Mouse (Mus musculus) MEL (cell line): ENCODE measurements at regions not wholly inside any gene's neighbourhood (a gene's known extent, or its start where the extent isn't known, plus 50 kb on each side); places are given as distances from the start of the nearest gene placed in this dataset.

Source experiments
- CHD1 ChIP-seq: IDR thresholded peaks from 2 replicates; pipeline ENCODE4 v1.6.1; 2012; ENCODE audit warnings: low read depth, mild to moderate bottlenecking, inconsistent platforms, low read length, improper control_type of control experiment
- CTCF ChIP-seq, 3 experiments: IDR thresholded peaks in 2 of 3; conservative IDR thresholded peaks in 1 of 3; 2 replicates each; pipeline ENCODE4 v1.5.1; 2011 to 2012; ENCODE audit warnings: low read length in 3 of 3, low read depth in 2 of 3, mild to moderate bottlenecking in 2 of 3, improper control_type of control experiment in 1 of 3, inconsistent platforms in 1 of 3, mixed read lengths in 1 of 3, moderate library complexity in 1 of 3; ENCODE audit not compliant: control insufficient read depth in 1 of 3, insufficient read depth in 1 of 3, poor library complexity in 1 of 3, severe bottlenecking in 1 of 3
- MAX ChIP-seq: IDR thresholded peaks from 2 replicates; pipeline ENCODE4 v1.6.1; 2011; ENCODE audit warnings: low read length, improper control_type of control experiment
- NELFE ChIP-seq: IDR thresholded peaks from 2 replicates; pipeline ENCODE4 v1.6.1; 2011; ENCODE audit warnings: low read depth, low read length, improper control_type of control experiment
- POLR2A ChIP-seq, 2 experiments: IDR thresholded peaks; 2 replicates each; pipeline ENCODE4 v1.6.1; 2011 to 2012; ENCODE audit warnings: low read length in 2 of 2, mild to moderate bottlenecking in 2 of 2, control low read depth in 1 of 2, improper control_type of control experiment in 1 of 2, low read depth in 1 of 2, moderate library complexity in 1 of 2; ENCODE audit not compliant: control insufficient read depth in 1 of 2, insufficient read depth in 1 of 2, poor library complexity in 1 of 2
- SIN3A ChIP-seq: IDR thresholded peaks from 2 replicates; pipeline ENCODE4 v1.6.1; 2012; ENCODE audit warnings: low read length, improper control_type of control experiment, inconsistent platforms
- TAL1 ChIP-seq: IDR thresholded peaks from 2 replicates; pipeline ENCODE4 v1.6.1; 2012; ENCODE audit warnings: mild to moderate bottlenecking, inconsistent platforms, low read length, moderate library complexity, mixed read lengths
- TBP ChIP-seq: IDR thresholded peaks from 2 replicates; pipeline ENCODE4 v1.8.0; 2011; ENCODE audit warnings: low read depth, low read length, improper control_type of control experiment
- ZNF384 ChIP-seq: IDR thresholded peaks from 2 replicates; pipeline ENCODE4 v1.6.1; 2012; ENCODE audit warnings: low read depth, mild to moderate bottlenecking, inconsistent platforms, low read length, improper control_type of control experiment

DNA sequence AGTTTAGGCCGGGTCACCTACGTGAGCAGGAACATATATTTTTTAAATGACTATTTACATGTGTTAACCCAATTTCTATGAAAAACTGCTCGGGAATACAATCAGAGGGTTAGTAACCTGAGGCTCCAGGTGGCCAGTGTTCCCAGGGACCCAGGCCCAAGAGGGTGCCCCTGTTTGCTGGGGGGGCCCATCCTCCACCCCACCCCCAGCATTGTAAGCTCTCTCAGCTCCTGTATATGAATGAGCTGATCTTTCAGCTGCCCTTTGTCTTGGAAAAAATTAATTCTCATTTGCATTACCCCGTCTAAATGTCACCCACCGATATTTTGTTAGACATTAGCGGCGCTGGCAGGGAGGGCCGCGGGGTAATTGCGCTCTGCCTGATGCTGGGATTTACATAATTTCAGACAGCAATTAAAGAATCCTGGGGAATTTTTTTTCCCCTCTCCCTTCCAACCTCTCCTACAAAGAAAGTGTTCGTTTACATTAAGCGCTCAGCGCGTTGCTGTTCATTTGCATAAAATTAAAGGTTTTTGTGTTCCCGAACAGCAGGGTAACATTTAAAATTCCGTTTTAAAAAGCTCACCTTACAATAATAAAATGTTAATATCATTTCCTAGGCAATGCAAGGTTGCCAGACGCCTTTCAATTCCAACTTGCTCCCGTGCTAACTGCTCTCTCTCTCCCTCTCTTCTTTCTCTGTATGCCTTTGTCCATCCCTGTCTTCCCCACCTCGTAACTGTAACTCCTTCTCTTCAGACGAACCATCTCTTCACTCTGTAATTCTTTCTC lies 128.8 kb upstream of the Mvb12b start:
- TF ChIP-seq CTCF (IDR thresholded peaks at IDR 0.05 in 2 of 3, conservative IDR thresholded peaks at IDR 0.05 in 1 of 3; ENCODE audit: control insufficient read depth in 1 of 3, insufficient read depth in 1 of 3, low read depth in 2 of 3, low read length in 3 of 3, poor library complexity in 1 of 3, severe bottlenecking in 1 of 3) (no peak), ZNF384 (no peak), CHD1 (no peak), SIN3A (no peak), NELFE (no peak), MAX (no peak), POLR2A (IDR thresholded peaks at IDR 0.05; ENCODE audit: control insufficient read depth in 1 of 2, insufficient read depth in 1 of 2, low read depth in 1 of 2, low read length in 2 of 2, poor library complexity in 1 of 2) (no peak), TBP (no peak), TAL1 (no peak)
